Mouse (Mus musculus): ENCODE results near the gene Ogfod2.

The Ogfod2 gene

GRCm38 (mm10) chr5:124093120-124093794 is 18.8 kb upstream of the Ogfod2 start:
- in situ Hi-C loops (cut with MboI; ENCODE audit: unreplicated experiment in 2 of 2): loop anchor here in 1 of 2 experiments (25.0 kb wide), 1 partner anchor 131 kb away; the partner anchor contains the start of gene Hip1r

GRCm38 (mm10) chr5:124093852-124094604 is 18.1 kb upstream of the Ogfod2 start:
- in situ Hi-C loops (cut with MboI; ENCODE audit: unreplicated experiment in 2 of 2): loop anchor here in 1 of 2 experiments (25.0 kb wide), 1 partner anchor 132 kb away; the partner anchor contains the start of gene Hip1r

GRCm38 (mm10) chr5:124095077-124095581 is 17.0 kb upstream of the Ogfod2 start:
- in situ Hi-C loops (cut with MboI; ENCODE audit: unreplicated experiment in 2 of 2): loop anchor here in 1 of 2 experiments (25.0 kb wide), 1 partner anchor 133 kb away; the partner anchor contains the start of gene Hip1r

- in situ Hi-C loops (cut with MboI; ENCODE audit: unreplicated experiment in 2 of 2): loop anchor here in 1 of 2 experiments (25.0 kb wide), 1 partner anchor 133 kb away; the partner anchor contains the start of gene Hip1r
These were observed 16.4 kb upstream of the Ogfod2 start, which contains the start of gene Abcb9 for GRCm38 (mm10) chr5:124095596-124096232. TSS of gene Abcb9 (minus strand) at chr5:124095798.

- in situ Hi-C loops (cut with MboI; ENCODE audit: unreplicated experiment in 2 of 2): loop anchor here in 1 of 2 experiments (25.0 kb wide), 1 partner anchor 137 kb away; the partner anchor contains the start of gene Hip1r
These were observed 13.2 kb upstream of the Ogfod2 start for GRCm38 (mm10) chr5:124098923-124099322.

- in situ Hi-C loops (cut with MboI; ENCODE audit: unreplicated experiment in 2 of 2): no loop called here
These were observed 11.7 kb upstream of the Ogfod2 start for GRCm38 (mm10) chr5:124100128-124101044.

GRCm38 (mm10) chr5:124102326-124102725 is 9.8 kb upstream of the Ogfod2 start:
- in situ Hi-C loops (cut with MboI; ENCODE audit: unreplicated experiment in 2 of 2): no loop called here

- in situ Hi-C loops (cut with MboI; ENCODE audit: unreplicated experiment in 2 of 2): no loop called here
These were observed 9.1 kb upstream of the Ogfod2 start for GRCm38 (mm10) chr5:124103020-124103419.

GRCm38 (mm10) chr5:124103552-124103951 is 8.5 kb upstream of the Ogfod2 start:
- in situ Hi-C loops (cut with MboI; ENCODE audit: unreplicated experiment in 2 of 2): no loop called here

- in situ Hi-C loops (cut with MboI; ENCODE audit: unreplicated experiment in 2 of 2): no loop called here
These were observed 888 bp upstream of the Ogfod2 start for GRCm38 (mm10) chr5:124111077-124111741.

- in situ Hi-C loops (cut with MboI; ENCODE audit: unreplicated experiment in 2 of 2): no loop called here
These were observed 434 bp downstream of the Ogfod2 start for GRCm38 (mm10) chr5:124112531-124112930.

- in situ Hi-C loops (cut with MboI; ENCODE audit: unreplicated experiment in 2 of 2): no loop called here
These were observed 933 bp downstream of the Ogfod2 start for GRCm38 (mm10) chr5:124113030-124113429.

- in situ Hi-C loops (cut with MboI; ENCODE audit: unreplicated experiment in 2 of 2): no loop called here
These were observed 2.4 kb downstream of the Ogfod2 start for GRCm38 (mm10) chr5:124114276-124115025.

- in situ Hi-C loops (cut with MboI; ENCODE audit: unreplicated experiment in 2 of 2): no loop called here
These were observed 3.4 kb downstream of the Ogfod2 start for GRCm38 (mm10) chr5:124115531-124115930.

- in situ Hi-C loops (cut with MboI; ENCODE audit: unreplicated experiment in 2 of 2): no loop called here
These were observed 4.1 kb downstream of the Ogfod2 start, which contains the start of gene Arl6ip4 for GRCm38 (mm10) chr5:124115990-124116845. TSS of gene Arl6ip4 (plus strand) at chr5:124116089.

- in situ Hi-C loops (cut with MboI; ENCODE audit: unreplicated experiment in 2 of 2): no loop called here
These were observed 7.1 kb downstream of the Ogfod2 start for GRCm38 (mm10) chr5:124119204-124119603.

- in situ Hi-C loops (cut with MboI; ENCODE audit: unreplicated experiment in 2 of 2): no loop called here
These were observed 10.3 kb downstream of the Ogfod2 start for GRCm38 (mm10) chr5:124122357-124122756.
